Mouse (Mus musculus): Measurements from ENCODE around the gene Agl. TPM values are rescaled to one million over a fixed set of nuclear protein-coding genes. Genes with fewer than 3 reads are reported as not detected.
"Not testable (repeated sequence)": the region's sequence is repeated elsewhere in the genome, so short reads cannot be mapped to it uniquely, and the experiment has no call there.

The Agl gene
- polyA plus RNA-seq, 2 experiments, result 2.6 to 4.6 TPM

DNA sequence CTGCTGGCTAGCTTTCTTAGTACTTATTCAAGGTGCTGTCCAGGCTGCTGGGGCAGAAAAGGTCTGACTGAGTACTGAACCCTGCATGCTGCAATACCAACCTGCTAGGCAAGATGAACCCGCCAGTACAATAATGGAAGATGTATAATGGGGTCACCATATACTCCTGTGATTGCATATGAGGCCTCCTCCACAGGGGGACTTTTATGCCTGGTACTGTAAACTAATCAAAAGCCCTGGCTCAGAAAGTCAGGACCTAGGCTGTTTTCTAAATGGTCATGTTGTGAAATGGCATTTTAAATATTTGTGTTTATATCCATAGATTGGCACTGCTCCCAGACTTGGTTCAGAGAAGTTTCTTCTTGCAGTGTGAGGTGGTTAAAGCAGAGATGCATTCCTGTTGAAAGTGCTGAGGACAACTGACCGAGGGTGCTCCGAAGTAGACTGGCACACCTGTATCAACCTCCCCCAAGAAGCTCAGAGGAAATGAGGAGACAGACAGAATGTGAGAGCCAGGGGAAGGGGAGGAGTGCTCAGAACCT, 8.8 kb upstream of the Agl start:
- ATAC-seq (ENCODE audit: insufficient read depth), result no peak
- Histone ChIP-seq H3K27me3 (ENCODE audit: control insufficient read depth, insufficient read depth, low read length) (no peaks in the 10 kb centered on the region; the same call in 1 of the 2 replicates), H3K4me1 (replicated peaks; ENCODE audit: control insufficient read depth in 2 of 2, insufficient read depth in 2 of 2, low read length in 1 of 2) (no peaks in the 10 kb centered on the region), H3K9ac (replicated peaks) (no peak overlapping the region), H3K4me2 (ENCODE audit: low read depth) (no peak overlapping the region), H3K36me3 (replicated peaks; ENCODE audit: control insufficient read depth, insufficient read depth, low read depth) (no peaks in the 10 kb centered on the region), H3K9me3 (ENCODE audit: control insufficient read depth, low read length) (no peaks in the 10 kb centered on the region), H3K4me3 (ENCODE audit: insufficient read depth in 1 of 2, low read depth in 2 of 2, low read length in 2 of 2) (no peak overlapping the region), H3K27ac (no peak overlapping the region)
- TF ChIP-seq EP300 (IDR thresholded peaks at IDR 0.05; ENCODE audit: low read depth), result no peak
- no peak for TF ChIP-seq CTCF (IDR thresholded peaks at IDR 0.05; ENCODE audit: low read depth)
- DNase-seq (ENCODE audit: low read depth in 3 of 3, low spot score in 3 of 3), result no peak
- 68% methylated on average over 3 of the region's 3 CpGs for WGBS (ENCODE audit: insufficient replicate concordance)

DNA sequence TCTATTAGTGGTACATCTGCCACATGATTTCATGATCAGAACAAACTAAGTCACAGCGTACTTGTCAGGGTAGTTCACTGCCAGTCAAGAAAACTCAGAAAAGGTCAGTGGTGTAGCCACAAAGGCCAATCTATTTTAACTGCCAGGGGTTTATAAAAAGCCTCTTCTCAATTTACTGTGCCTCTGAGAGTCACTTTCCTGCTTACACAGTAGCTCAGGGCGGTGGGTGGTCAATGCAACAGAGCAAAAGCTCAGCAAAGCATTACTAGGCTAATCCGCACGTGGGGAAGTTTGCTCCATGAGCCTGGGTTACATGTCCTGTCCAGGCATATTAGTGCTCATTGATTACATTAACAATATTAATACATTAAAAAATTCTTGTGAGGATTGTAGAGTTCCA, 8.0 kb upstream of the Agl start:
- H3K27me3 ChIP-seq (ENCODE audit: control insufficient read depth, insufficient read depth, low read length), result no peaks in the 10 kb centered on the region; the same call in 1 of the 2 replicates
- H3K9ac ChIP-seq (replicated peaks), result no peak overlapping the region
- H3K4me2 ChIP-seq (ENCODE audit: low read depth), result no peak overlapping the region
- no peaks in the 10 kb centered on the region for H3K4me1 ChIP-seq (replicated peaks; ENCODE audit: control insufficient read depth in 2 of 2, insufficient read depth in 2 of 2, low read length in 1 of 2)
- H3K36me3 ChIP-seq (replicated peaks; ENCODE audit: control insufficient read depth, insufficient read depth, low read depth), result no peaks in the 10 kb centered on the region
- TF ChIP-seq CTCF (IDR thresholded peaks at IDR 0.05; ENCODE audit: low read depth) (no peak), EP300 (IDR thresholded peaks at IDR 0.05; ENCODE audit: low read depth) (no peak)
- ATAC-seq (ENCODE audit: insufficient read depth) (no peak), DNase-seq (ENCODE audit: low read depth in 3 of 3, low spot score in 3 of 3) (no peak)
- no peak overlapping the region for H3K4me3 ChIP-seq (ENCODE audit: insufficient read depth in 1 of 2, low read depth in 2 of 2, low read length in 2 of 2)
- WGBS (ENCODE audit: insufficient replicate concordance), result 61% methylated on average over 4 of the region's 4 CpGs
- H3K27ac ChIP-seq, result no peak overlapping the region
- no peaks in the 10 kb centered on the region for H3K9me3 ChIP-seq (ENCODE audit: control insufficient read depth, low read length)

- no peak for DNase-seq (ENCODE audit: low read depth in 3 of 3, low spot score in 3 of 3)
- TF ChIP-seq CTCF (IDR thresholded peaks at IDR 0.05; ENCODE audit: low read depth), result no peak
- TF ChIP-seq EP300 (IDR thresholded peaks at IDR 0.05; ENCODE audit: low read depth), result no peak
- H3K27ac ChIP-seq, result no peak overlapping the region
- no peaks in the 10 kb centered on the region for H3K9me3 ChIP-seq (ENCODE audit: control insufficient read depth, low read length)
- no peaks in the 10 kb centered on the region for H3K4me1 ChIP-seq (replicated peaks; ENCODE audit: control insufficient read depth in 2 of 2, insufficient read depth in 2 of 2, low read length in 1 of 2)
- H3K36me3 ChIP-seq (replicated peaks; ENCODE audit: control insufficient read depth, insufficient read depth, low read depth), result no peaks in the 10 kb centered on the region
- 53% methylated on average over 6 of the region's 6 CpGs for WGBS (ENCODE audit: insufficient replicate concordance)
- H3K4me3 ChIP-seq (ENCODE audit: insufficient read depth in 1 of 2, low read depth in 2 of 2, low read length in 2 of 2), result no peak overlapping the region
- H3K9ac ChIP-seq (replicated peaks), result no peak overlapping the region
- no peak overlapping the region for H3K4me2 ChIP-seq (ENCODE audit: low read depth)
- no peaks in the 10 kb centered on the region; the same call in 1 of the 2 replicates for H3K27me3 ChIP-seq (ENCODE audit: control insufficient read depth, insufficient read depth, low read length)
- no peak for ATAC-seq (ENCODE audit: insufficient read depth)
These were observed 7.4 kb upstream of the Agl start for GRCm38 (mm10) chr3:116815305-116815797.

- H3K4me3 ChIP-seq (ENCODE audit: insufficient read depth in 1 of 2, low read depth in 2 of 2, low read length in 2 of 2), result no peak overlapping the region
- H3K9ac ChIP-seq (replicated peaks), result no peak overlapping the region
- H3K9me3 ChIP-seq (ENCODE audit: control insufficient read depth, low read length), result no peaks in the 10 kb centered on the region
- 51% methylated on average over 2 of the region's 2 CpGs for WGBS (ENCODE audit: insufficient replicate concordance)
- no peak for TF ChIP-seq CTCF (IDR thresholded peaks at IDR 0.05; ENCODE audit: low read depth)
- no peak for TF ChIP-seq EP300 (IDR thresholded peaks at IDR 0.05; ENCODE audit: low read depth)
- DNase-seq (ENCODE audit: low read depth in 3 of 3, low spot score in 3 of 3), result no peak
- H3K27me3 ChIP-seq (ENCODE audit: control insufficient read depth, insufficient read depth, low read length), result no peaks in the 10 kb centered on the region; the same call in 1 of the 2 replicates
- H3K4me1 ChIP-seq (replicated peaks; ENCODE audit: control insufficient read depth in 2 of 2, insufficient read depth in 2 of 2, low read length in 1 of 2), result peaks cover 2 to 6% of the 10 kb centered on the region in 2 experiments; a peak in 3 of 4 replicates
- no peaks in the 10 kb centered on the region for H3K36me3 ChIP-seq (replicated peaks; ENCODE audit: control insufficient read depth, insufficient read depth, low read depth)
- H3K27ac ChIP-seq, result no peak overlapping the region
- ATAC-seq (ENCODE audit: insufficient read depth), result no peak
- no peak overlapping the region for H3K4me2 ChIP-seq (ENCODE audit: low read depth)
These were observed 5.0 kb upstream of the Agl start for GRCm38 (mm10) chr3:116812946-116813345.

DNA sequence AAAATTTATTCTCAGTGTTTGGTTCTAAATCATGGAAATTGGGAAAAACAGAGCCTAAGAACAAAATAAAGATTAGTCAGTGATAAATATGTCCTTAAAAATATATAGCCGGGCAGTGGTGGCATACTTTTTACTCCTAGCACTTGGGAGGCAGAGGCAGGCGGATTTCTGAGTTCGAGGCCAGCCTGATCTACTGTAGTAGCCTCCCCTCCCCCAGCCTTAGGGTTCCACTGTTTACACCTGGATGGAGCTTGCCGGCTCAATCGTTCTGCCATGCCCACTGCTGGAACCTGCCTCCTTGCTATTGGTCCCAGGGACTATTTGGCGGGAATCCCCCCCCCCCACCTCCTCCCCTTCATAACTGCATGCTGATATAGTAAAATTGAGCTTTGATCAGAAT, 2.4 kb upstream of the Agl start:
- H3K4me1 ChIP-seq (replicated peaks; ENCODE audit: control insufficient read depth in 2 of 2, insufficient read depth in 2 of 2, low read length in 1 of 2); H3K27me3 ChIP-seq (ENCODE audit: control insufficient read depth, insufficient read depth, low read length); H3K4me2 ChIP-seq (ENCODE audit: low read depth); DNase-seq (ENCODE audit: low read depth in 3 of 3, low spot score in 3 of 3); H3K27ac ChIP-seq; H3K4me3 ChIP-seq (ENCODE audit: insufficient read depth in 1 of 2, low read depth in 2 of 2, low read length in 2 of 2); H3K9me3 ChIP-seq (ENCODE audit: control insufficient read depth, low read length); H3K36me3 ChIP-seq (replicated peaks; ENCODE audit: control insufficient read depth, insufficient read depth, low read depth); H3K9ac ChIP-seq (replicated peaks); ATAC-seq (ENCODE audit: insufficient read depth): not testable (repeated sequence)
- WGBS (ENCODE audit: insufficient replicate concordance), result 72% methylated on average over 6 of the region's 6 CpGs

Data from liver, embryonic 14.5 days (tissue).